Mouse (Mus musculus) MEL (cell line): ENCODE data around the gene Slfn9. TPM values are rescaled to one million over a fixed set of nuclear protein-coding genes. Genes with fewer than 3 reads are reported as not detected.

Experiments used
- DNase-seq: peaks from one replicate; pipeline ENCODE4 v3.0.0; 2011; ENCODE audit warnings: low read depth, low spot score
- H3K27ac ChIP-seq: 2 replicates; pipeline ENCODE4 v1.5.1; 2012; ENCODE audit warnings: low read depth, mild to moderate bottlenecking, control low read depth, low read length, moderate library complexity; ENCODE audit not compliant: control insufficient read depth
- H3K27me3 ChIP-seq, 2 experiments: fragments of 150-350 bp in 1 of 2; sonication (generic) in 1 of 2; 2 replicates each; pipeline ENCODE4 v1.6.1; 2012; ENCODE audit warnings: low read length in 2 of 2, mild to moderate bottlenecking in 2 of 2, improper control_type of control experiment in 1 of 2, moderate library complexity in 1 of 2; ENCODE audit not compliant: insufficient read depth in 2 of 2, control insufficient read depth in 1 of 2
- H3K36me3 ChIP-seq, 2 experiments: 2 replicates each; pipeline ENCODE4 v1.6.1; 2012 to 2014; ENCODE audit warnings: low read length in 2 of 2, improper control_type of control experiment in 1 of 2, inconsistent platforms in 1 of 2, mild to moderate bottlenecking in 1 of 2; ENCODE audit not compliant: insufficient read depth in 2 of 2, control insufficient read depth in 1 of 2
- H3K4me1 ChIP-seq, 2 experiments: fragments of 150-350 bp in 1 of 2; sonication (generic) in 1 of 2; 2 replicates each; pipeline ENCODE4 v1.6.1; 2012; ENCODE audit warnings: low read length in 2 of 2, improper control_type of control experiment in 1 of 2, mild to moderate bottlenecking in 1 of 2; ENCODE audit not compliant: insufficient read depth in 2 of 2, control insufficient read depth in 1 of 2
- H3K4me3 ChIP-seq, 2 experiments: fragments of 150-350 bp in 1 of 2; sonication (generic) in 1 of 2; 2 replicates each; pipeline ENCODE4 v1.5.1; 2012; ENCODE audit warnings: low read depth in 2 of 2, low read length in 2 of 2, mild to moderate bottlenecking in 2 of 2, moderate library complexity in 2 of 2, control low read depth in 1 of 2, improper control_type of control experiment in 1 of 2; ENCODE audit not compliant: control insufficient read depth in 1 of 2, insufficient read depth in 1 of 2
- H3K79me2 ChIP-seq: 2 replicates; pipeline ENCODE4 v1.6.1; 2012; ENCODE audit warnings: mild to moderate bottlenecking, low read length, moderate library complexity; ENCODE audit not compliant: control insufficient read depth, poor library complexity, insufficient read depth
- H3K9ac ChIP-seq: 2 replicates; pipeline ENCODE4 v1.6.1; 2012; ENCODE audit warnings: low read depth, mild to moderate bottlenecking, control low read depth, low read length, moderate library complexity; ENCODE audit not compliant: control insufficient read depth, poor library complexity, severe bottlenecking
- H3K9me3 ChIP-seq: fragments of 150-350 bp; sonication (generic); replicated peaks from 2 replicates; pipeline ENCODE4 v1.6.1; 2012; ENCODE audit warnings: mild to moderate bottlenecking, low read length, improper control_type of control experiment, moderate library complexity; ENCODE audit not compliant: insufficient read depth
- CHD2 ChIP-seq: IDR thresholded peaks from 2 replicates; pipeline ENCODE4 v1.6.1; 2011; ENCODE audit warnings: low read length, improper control_type of control experiment
- EP300 ChIP-seq, 2 experiments: IDR thresholded peaks; 2 replicates each; pipeline ENCODE4 v1.6.1; 2011; ENCODE audit warnings: improper control_type of control experiment in 2 of 2, low read length in 2 of 2, low read depth in 1 of 2, mild to moderate bottlenecking in 1 of 2
- ETS1 ChIP-seq: IDR thresholded peaks from 2 replicates; pipeline ENCODE4 v1.6.1; 2012; ENCODE audit warnings: low read depth, mild to moderate bottlenecking, inconsistent platforms, low read length, improper control_type of control experiment, moderate library complexity
- GATA1 ChIP-seq: IDR thresholded peaks from 2 replicates; pipeline ENCODE4 v1.6.1; 2011; ENCODE audit warnings: low read depth, low read length, improper control_type of control experiment
- MAX ChIP-seq: IDR thresholded peaks from 2 replicates; pipeline ENCODE4 v1.6.1; 2011; ENCODE audit warnings: low read length, improper control_type of control experiment
- MYC ChIP-seq: IDR thresholded peaks from 2 replicates; pipeline ENCODE4 v1.6.1; 2011; ENCODE audit warnings: low read depth, mild to moderate bottlenecking, low read length, improper control_type of control experiment, moderate library complexity
- NELFE ChIP-seq: IDR thresholded peaks from 2 replicates; pipeline ENCODE4 v1.6.1; 2011; ENCODE audit warnings: low read depth, low read length, improper control_type of control experiment
- POLR2AphosphoS5 ChIP-seq: IDR thresholded peaks from 2 replicates; pipeline ENCODE4 v1.6.1; 2012; ENCODE audit warnings: low read depth, borderline replicate concordance, mild to moderate bottlenecking, inconsistent platforms, low read length, moderate library complexity, mixed read lengths
- RCOR1 ChIP-seq: IDR thresholded peaks from 2 replicates; pipeline ENCODE4 v1.6.1; 2012; ENCODE audit warnings: low read depth, mild to moderate bottlenecking, inconsistent platforms, low read length, improper control_type of control experiment
- SIN3A ChIP-seq: IDR thresholded peaks from 2 replicates; pipeline ENCODE4 v1.6.1; 2012; ENCODE audit warnings: low read length, improper control_type of control experiment, inconsistent platforms
- TCF12 ChIP-seq: IDR thresholded peaks from 2 replicates; pipeline ENCODE4 v1.6.1; 2014; ENCODE audit warnings: low read depth, mild to moderate bottlenecking, inconsistent platforms, low read length, improper control_type of control experiment, moderate library complexity
- USF2 ChIP-seq, 2 experiments: IDR thresholded peaks; 2 replicates each; pipeline ENCODE4 v1.6.1; 2011 to 2012; ENCODE audit warnings: improper control_type of control experiment in 2 of 2, low read length in 2 of 2, borderline replicate concordance in 1 of 2, inconsistent platforms in 1 of 2, low read depth in 1 of 2, mild to moderate bottlenecking in 1 of 2; ENCODE audit not compliant: insufficient read depth in 1 of 2
- polyA plus RNA-seq, 2 experiments: library from polyadenylated mRNA; stranded (reverse) in 1 of 2; unstranded in 1 of 2; fragments of >175 nt in 1 of 2; fragments of >200 nt in 1 of 2; gene quantifications; 2 replicates each; pipeline versions ENCODE4 v1.2.1 to v1.2.4; 2012; ENCODE audit warnings: low replicate concordance in 2 of 2, low read depth in 1 of 2; ENCODE audit not compliant: insufficient read length in 2 of 2, insufficient read depth in 1 of 2, missing spikeins in 1 of 2
- total RNA-seq: library from RNA; depleted of rRNA; stranded (reverse); fragments of 300-350 nt; gene quantifications from 2 replicates; pipeline ENCODE4 v1.2.3, GENCODE M21; 2012; rRNA removed

The Slfn9 gene
- total RNA-seq (2.0 and 3.5 TPM in 2 replicates), polyA plus RNA-seq (1 to 10 TPM in 1 of 2 experiments, not detected in 1; 3.7 TPM)

- Histone ChIP-seq H3K4me3 (peak within 1 kb of the TSS; percentile 72 to 82), H3K9me3 (no peaks in the 10 kb centered on the region), H3K4me1 (0 out of 4 replicates have a peak, but pooled peaks cover 0 to 3% of the 10 kb centered on the region in 2 experiments), H3K27ac (0 out of 2 replicates have a peak within 1 kb of the TSS, but pooled peaks have one; percentile 6), H3K79me2 (no peaks in the 10 kb centered on the region), H3K9ac (peak within 1 kb of the TSS; percentile 53), H3K27me3 (no peaks in the 10 kb centered on the region), H3K36me3 (peaks cover 0 to 3% of the 10 kb centered on the region in 2 experiments; a peak in 2 of 4 replicates)
- TF ChIP-seq GATA1 (peak; percentile 45; the same call in 1 of the 2 replicates), SIN3A (peak; percentile 40), CHD2 (no peak), ETS1 (peak; percentile 14; the same call in 1 of the 2 replicates), POLR2AphosphoS5 (no peak), MYC (0 out of 2 replicates have a peak, but pooled peaks have one; percentile 18), NELFE (0 out of 2 replicates have a peak, but pooled peaks have one; percentile 13), RCOR1 (peak; percentile 80), EP300 (IDR thresholded peaks at IDR 0.05; ENCODE audit: low read depth in 1 of 2, low read length in 2 of 2) (peak in 1 of 2 experiments; percentile 15; a peak in 1 of 4 replicates)
- TF ChIP-seq, all 39 proteins: peak for 7
- DNase-seq = peak; percentile 85
Measured at GRCm38 (mm10) chr11:82991469-82992166, at the start of gene Slfn9. Gene Slfn9, minus strand, starts transcription at chr11:82991830.

GRCm38 (mm10) chr11:83041000-83041399 lies 49.4 kb upstream of the Slfn9 start:
- H3K79me2 ChIP-seq = no peaks in the 10 kb centered on the region
- no peaks in the 10 kb centered on the region; a peak in 1 of 4 replicates for H3K36me3 ChIP-seq
- TF ChIP-seq USF2 (IDR thresholded peaks at IDR 0.05; ENCODE audit: borderline replicate concordance in 1 of 2, insufficient read depth in 1 of 2, low read depth in 1 of 2, low read length in 2 of 2) = no peak
- peak; percentile 52 to 67 for TF ChIP-seq EP300 (IDR thresholded peaks at IDR 0.05; ENCODE audit: low read depth in 1 of 2, low read length in 2 of 2)
- peak; percentile 86 for TF ChIP-seq GATA1
- TF ChIP-seq TCF12 = peak; percentile 61; the same call in 1 of the 2 replicates
- TF ChIP-seq MAX = 0 out of 2 replicates have a peak, but pooled peaks have one; percentile 16
- no peak for DNase-seq
- peaks cover 0 to 6% of the 10 kb centered on the region in 2 experiments; a peak in 1 of 4 replicates for H3K4me1 ChIP-seq
- no peaks in the 10 kb centered on the region for H3K9me3 ChIP-seq
- no peak overlapping the region for H3K4me3 ChIP-seq
- no peak overlapping the region for H3K9ac ChIP-seq
- no peak overlapping the region for H3K27ac ChIP-seq
- no peaks in the 10 kb centered on the region for H3K27me3 ChIP-seq
